Mouse (Mus musculus): ENCODE data around the gene Gm36245. TPM values are rescaled to one million over a fixed set of nuclear protein-coding genes. Genes with fewer than 3 reads are reported as not detected.
"Not testable (repeated sequence)": the region's sequence is repeated elsewhere in the genome, so short reads cannot be mapped to it uniquely, and the experiment has no call there.

Gm36245 gene
- polyA plus RNA-seq, 2 experiments: not detected

DNA sequence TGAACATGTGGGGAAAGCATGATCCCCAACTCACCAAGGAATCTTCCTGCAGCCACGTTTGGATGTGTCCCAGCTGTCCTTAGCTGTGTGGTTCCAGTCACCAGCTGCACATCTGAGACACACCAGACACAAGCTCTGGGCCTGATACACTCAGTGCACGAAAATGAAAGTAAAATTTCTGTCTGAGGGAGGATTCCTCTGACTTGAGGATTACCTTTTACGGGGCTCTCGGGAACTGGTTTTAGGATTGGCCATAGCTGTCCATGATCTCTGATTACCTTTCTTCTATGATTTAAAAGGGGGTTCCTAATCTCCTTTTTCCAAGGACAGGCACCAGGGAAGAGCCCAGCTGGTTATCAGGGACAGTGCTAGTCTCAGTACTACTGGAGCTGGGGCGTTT is 3.1 kb upstream of the Gm36245 start, which contains the start of gene Apol10b:
Gene Apol10b, minus strand, starts transcription at position 165 of the 400 bp plus-strand sequence.
- TF ChIP-seq CTCF (IDR thresholded peaks at IDR 0.05; ENCODE audit: low read depth): no peak
- TF ChIP-seq EP300 (IDR thresholded peaks at IDR 0.05; ENCODE audit: low read depth): no peak
- H3K36me3 ChIP-seq (replicated peaks; ENCODE audit: control insufficient read depth, insufficient read depth, low read depth): no peaks in the 10 kb centered on the region
- ATAC-seq (ENCODE audit: insufficient read depth): no peak
- H3K9me3 ChIP-seq (ENCODE audit: control insufficient read depth, low read length): no peaks in the 10 kb centered on the region
- H3K27ac ChIP-seq: no peak within 1 kb of the TSS
- WGBS (ENCODE audit: insufficient replicate concordance): 34% methylated on average over 5 of the region's 5 CpGs
- no peaks in the 10 kb centered on the region for H3K4me1 ChIP-seq (replicated peaks; ENCODE audit: control insufficient read depth in 2 of 2, insufficient read depth in 2 of 2, low read length in 1 of 2)
- H3K4me3 ChIP-seq (ENCODE audit: insufficient read depth in 1 of 2, low read depth in 2 of 2, low read length in 2 of 2): no peak within 1 kb of the TSS
- H3K9ac ChIP-seq (replicated peaks): no peak within 1 kb of the TSS
- no peak within 1 kb of the TSS for H3K4me2 ChIP-seq (ENCODE audit: low read depth)
- no peak for DNase-seq (ENCODE audit: low read depth in 3 of 3, low spot score in 3 of 3)
- H3K27me3 ChIP-seq (ENCODE audit: control insufficient read depth, insufficient read depth, low read length): no peaks in the 10 kb centered on the region

DNA sequence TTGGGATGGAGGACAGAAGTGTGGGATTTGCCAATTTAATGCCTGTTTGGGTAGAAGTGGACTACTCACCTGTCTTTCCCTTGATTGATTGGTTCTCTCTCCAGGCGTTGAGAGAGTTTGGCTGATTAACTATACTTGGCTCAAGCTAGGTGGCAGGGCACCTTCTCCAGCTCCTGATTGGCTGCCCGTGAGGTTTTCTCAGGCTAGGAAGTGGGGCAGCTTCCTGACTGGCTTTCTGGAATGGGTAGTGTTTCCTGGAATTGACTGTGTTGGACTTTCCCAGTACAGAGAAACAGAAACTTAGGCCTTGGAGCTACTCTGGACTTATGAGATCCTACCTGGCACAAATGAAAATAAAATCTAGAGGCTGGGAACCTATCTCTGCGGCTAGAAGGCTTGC is 629 bp upstream of the Gm36245 start:
- 28% methylated on average over 3 of the region's 3 CpGs for WGBS (ENCODE audit: insufficient replicate concordance)
- DNase-seq (ENCODE audit: low read depth in 3 of 3, low spot score in 3 of 3): no peak
- Histone ChIP-seq H3K4me1 (replicated peaks; ENCODE audit: control insufficient read depth in 2 of 2, insufficient read depth in 2 of 2, low read length in 1 of 2) (no peaks in the 10 kb centered on the region), H3K27me3 (ENCODE audit: control insufficient read depth, insufficient read depth, low read length) (no peaks in the 10 kb centered on the region), H3K4me3 (ENCODE audit: insufficient read depth in 1 of 2, low read depth in 2 of 2, low read length in 2 of 2) (no peak overlapping the region), H3K36me3 (replicated peaks; ENCODE audit: control insufficient read depth, insufficient read depth, low read depth) (no peaks in the 10 kb centered on the region), H3K4me2 (ENCODE audit: low read depth) (no peak overlapping the region), H3K9me3 (ENCODE audit: control insufficient read depth, low read length) (no peaks in the 10 kb centered on the region), H3K9ac (replicated peaks) (no peak overlapping the region), H3K27ac (no peak overlapping the region)
- ATAC-seq (ENCODE audit: insufficient read depth): no peak
- TF ChIP-seq CTCF (IDR thresholded peaks at IDR 0.05; ENCODE audit: low read depth) (no peak), EP300 (IDR thresholded peaks at IDR 0.05; ENCODE audit: low read depth) (no peak)

DNA sequence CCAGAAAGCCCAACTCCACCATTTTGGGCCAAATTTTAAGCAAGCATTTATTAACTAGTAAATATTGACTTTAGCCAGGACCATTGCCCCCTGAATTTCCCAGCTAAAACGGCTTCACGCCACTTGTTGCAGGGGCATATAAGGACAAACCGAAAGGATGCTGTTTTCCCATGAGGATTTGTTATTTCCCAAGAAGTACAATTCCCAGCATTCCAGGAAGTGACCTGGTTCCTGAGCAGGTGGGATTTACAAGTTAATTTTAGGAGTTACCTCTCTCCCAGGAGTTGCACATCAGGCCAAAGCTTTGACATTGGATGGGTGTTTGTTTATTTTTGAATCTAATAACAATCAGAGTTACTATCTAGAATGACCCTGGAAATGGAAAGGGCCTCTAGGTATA is 7.0 kb downstream of the Gm36245 start:
- ATAC-seq (ENCODE audit: insufficient read depth) (no peak), DNase-seq (ENCODE audit: low read depth in 3 of 3, low spot score in 3 of 3) (no peak)
- no peaks in the 10 kb centered on the region for H3K36me3 ChIP-seq (replicated peaks; ENCODE audit: control insufficient read depth, insufficient read depth, low read depth)
- H3K9me3 ChIP-seq (ENCODE audit: control insufficient read depth, low read length): no peaks in the 10 kb centered on the region
- no peak for TF ChIP-seq EP300 (IDR thresholded peaks at IDR 0.05; ENCODE audit: low read depth)
- TF ChIP-seq CTCF (IDR thresholded peaks at IDR 0.05; ENCODE audit: low read depth): no peak
- H3K4me1 ChIP-seq (replicated peaks; ENCODE audit: control insufficient read depth in 2 of 2, insufficient read depth in 2 of 2, low read length in 1 of 2): no peaks in the 10 kb centered on the region
- H3K4me2 ChIP-seq (ENCODE audit: low read depth): no peak overlapping the region
- H3K27me3 ChIP-seq (ENCODE audit: control insufficient read depth, insufficient read depth, low read length): no peaks in the 10 kb centered on the region
- no peak overlapping the region for H3K9ac ChIP-seq (replicated peaks)
- no peak overlapping the region for H3K4me3 ChIP-seq (ENCODE audit: insufficient read depth in 1 of 2, low read depth in 2 of 2, low read length in 2 of 2)
- WGBS (ENCODE audit: insufficient replicate concordance): 71% methylated on average over 3 of the region's 3 CpGs
- H3K27ac ChIP-seq: no peak overlapping the region

DNA sequence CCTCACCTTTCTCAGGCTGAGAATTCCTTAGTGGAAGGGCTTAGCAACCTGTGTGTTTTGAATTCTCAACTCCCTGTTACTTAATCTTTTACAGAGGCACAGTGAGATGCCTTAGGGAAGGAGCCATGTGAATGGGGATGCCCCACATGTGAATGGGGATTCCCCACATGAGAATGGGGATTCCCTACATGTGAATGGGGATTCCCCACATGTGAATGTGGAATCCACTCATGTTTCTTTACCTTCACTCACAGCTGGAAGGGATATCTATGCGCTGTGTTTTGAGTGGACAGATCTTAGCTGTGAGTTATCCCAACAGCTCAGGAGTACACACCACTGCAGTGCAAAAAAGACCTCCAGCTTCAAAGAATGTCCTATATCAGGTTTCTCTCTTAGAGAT is 25.7 kb downstream of the Gm36245 start:
- TF ChIP-seq CTCF (IDR thresholded peaks at IDR 0.05; ENCODE audit: low read depth) (no peak), EP300 (IDR thresholded peaks at IDR 0.05; ENCODE audit: low read depth) (no peak)
- 54% methylated on average over 1 of the region's 1 CpGs for WGBS (ENCODE audit: insufficient replicate concordance)
- DNase-seq (ENCODE audit: low read depth in 3 of 3, low spot score in 3 of 3): no peak

DNA sequence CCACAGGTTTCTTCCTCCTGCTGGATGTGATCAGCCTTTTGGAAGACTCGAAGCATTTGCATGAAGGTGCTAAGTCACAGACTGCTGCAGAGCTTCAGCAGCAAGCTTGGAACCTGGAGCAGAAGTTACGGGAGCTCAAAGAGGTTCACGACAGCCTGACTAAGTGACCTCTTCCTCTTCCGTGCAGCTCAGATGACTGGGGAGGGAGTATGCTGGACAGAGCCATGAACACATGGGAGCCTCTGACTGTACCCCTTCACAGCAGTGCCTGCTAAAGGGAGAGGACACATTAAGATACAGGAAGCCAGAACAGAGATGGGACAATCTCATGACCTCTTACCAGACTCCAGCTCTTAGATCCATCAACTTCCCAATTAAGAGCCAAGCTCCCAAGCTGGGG is 27.4 kb downstream of the Gm36245 start:
- not testable (repeated sequence) for H3K27me3 ChIP-seq (ENCODE audit: control insufficient read depth, insufficient read depth, low read length); H3K9me3 ChIP-seq (ENCODE audit: control insufficient read depth, low read length); DNase-seq (ENCODE audit: low read depth in 3 of 3, low spot score in 3 of 3); H3K4me3 ChIP-seq (ENCODE audit: insufficient read depth in 1 of 2, low read depth in 2 of 2, low read length in 2 of 2); H3K27ac ChIP-seq; H3K4me2 ChIP-seq (ENCODE audit: low read depth); H3K4me1 ChIP-seq (replicated peaks; ENCODE audit: control insufficient read depth in 2 of 2, insufficient read depth in 2 of 2, low read length in 1 of 2); ATAC-seq (ENCODE audit: insufficient read depth); H3K36me3 ChIP-seq (replicated peaks; ENCODE audit: control insufficient read depth, insufficient read depth, low read depth); H3K9ac ChIP-seq (replicated peaks)
- WGBS (ENCODE audit: insufficient replicate concordance): 42% methylated on average over 4 of the region's 4 CpGs

More for the DNA sequence above, 25.7 kb downstream of the Gm36245 start:
- Histone ChIP-seq H3K27ac (no peak overlapping the region), H3K9ac (replicated peaks) (no peak overlapping the region), H3K4me2 (ENCODE audit: low read depth) (no peak overlapping the region), H3K4me3 (ENCODE audit: insufficient read depth in 1 of 2, low read depth in 2 of 2, low read length in 2 of 2) (no peak overlapping the region), H3K9me3 (ENCODE audit: control insufficient read depth, low read length) (no peaks in the 10 kb centered on the region), H3K4me1 (replicated peaks; ENCODE audit: control insufficient read depth in 2 of 2, insufficient read depth in 2 of 2, low read length in 1 of 2) (no peaks in the 10 kb centered on the region), H3K27me3 (ENCODE audit: control insufficient read depth, insufficient read depth, low read length) (no peaks in the 10 kb centered on the region), H3K36me3 (replicated peaks; ENCODE audit: control insufficient read depth, insufficient read depth, low read depth) (no peaks in the 10 kb centered on the region)
- no peak for ATAC-seq (ENCODE audit: insufficient read depth)
